14 mouse cellular contexts compared by ENCODE assay signal in genomic region chr16:56188198-56188597, GRCm38 (mm10). TPM values are rescaled to one million over a fixed set of nuclear protein-coding genes. Genes with fewer than 3 reads are reported as not detected.
DNase-seq lines count a peak whose midpoint lies in the region; ATAC-seq lines count a peak whose summit lies in the region.
"Had no signal": no experiment of that assay in that cellular context is flagged by ENCODE, and none has a peak within 500 bp of the region (broad histone marks: within the 10 kb centered on the region; RNA-seq: fewer than 3 reads in every experiment).

No protein-coding gene starts in this region.

- DNase-seq in cerebellum, postnatal 10 days = peak; percentile 31 to 43
- DNase-seq in cerebellum, postnatal 36 days = no peak
- DNase-seq in left cerebral cortex, postnatal 4 days = peak; percentile 40
- no peak for DNase-seq in left cerebral cortex, adult 8-10 months (ENCODE audit: low spot score in 2 of 2)
- DNase-seq in layer of hippocampus, postnatal 14 days (ENCODE audit: low spot score in 2 of 2) = peak; percentile 41 to 71
- DNase-seq in telencephalon, adult 2 months (ENCODE audit: low read depth, low spot score) = peak; percentile 11
- DNase-seq in natural killer cell, adult 2 months (ENCODE audit: low spot score in 2 of 2) = no peak
- DNase-seq: cerebellum, adult 8-10 months; gastrocnemius, postnatal 10 days; heart, postnatal 36 days; liver, postnatal 0 days; lung, postnatal 36 days had no signal

- intact Hi-C loops in left cerebral cortex, postnatal 4 days (cut with DNase I) = no loop called here

- no peak for ATAC-seq in megakaryocyte, adult 5-6 weeks (ENCODE audit: poor library complexity, severe bottlenecking)
- ATAC-seq: liver, postnatal 0 days; midbrain, embryonic 13.5 days had no signal

RNA-seq across cellular contexts. Expression of gene Impg2, which starts 15.9 kb away (rescaled TPM):
- 1 to 10 TPM in 1 of 2 experiments, under 1 TPM in 1; 0.50 to 2.4 TPM for total RNA-seq in left cerebral cortex, postnatal 4 days (2021)
- total RNA-seq in left cerebral cortex, adult 8-10 months (2022) = under 1 TPM; 0.41 to 0.68 (median 0.55) TPM
- total RNA-seq in layer of hippocampus, postnatal 14 days (2021) = under 1 TPM; 0.71 to 0.74 TPM
- 0.07 and 0.09 TPM in 2 replicates for total RNA-seq in megakaryocyte, adult 5-6 weeks (2015)
- 0.07 and 0.12 TPM in 2 replicates for total RNA-seq in megakaryocyte, adult 5-6 weeks (2017)

Comparison
In these comparisons a context has a peak if more than half of its experiments do, and no peak if none do; other contexts are left out.
1. DNase-seq: peak in cerebellum, postnatal 10 days (2 of 2), left cerebral cortex, postnatal 4 days (single experiment), layer of hippocampus, postnatal 14 days (2 of 2) and telencephalon, adult 2 months (single experiment); none in cerebellum, postnatal 36 days (0 of 2), left cerebral cortex, adult 8-10 months (0 of 2) and natural killer cell, adult 2 months (0 of 2).